Mouse (Mus musculus) adrenal gland, postnatal 25 days (tissue): ENCODE data around the gene Hspb1. TPM values are rescaled to one million over a fixed set of nuclear protein-coding genes. Genes with fewer than 3 reads are reported as not detected.

ENCODE experiments used
- DNase-seq: peaks from one replicate; pipeline ENCODE4 v3.0.0; 2021; ENCODE audit warnings: mixed read lengths
- total RNA-seq: library from RNA; stranded (reverse); gene quantifications from 2 replicates; pipeline ENCODE4 v1.2.3, GENCODE M21; 2021

Hspb1 gene
- total RNA-seq, 1 experiment from 2014 or later: 80.7 TPM

DNA sequence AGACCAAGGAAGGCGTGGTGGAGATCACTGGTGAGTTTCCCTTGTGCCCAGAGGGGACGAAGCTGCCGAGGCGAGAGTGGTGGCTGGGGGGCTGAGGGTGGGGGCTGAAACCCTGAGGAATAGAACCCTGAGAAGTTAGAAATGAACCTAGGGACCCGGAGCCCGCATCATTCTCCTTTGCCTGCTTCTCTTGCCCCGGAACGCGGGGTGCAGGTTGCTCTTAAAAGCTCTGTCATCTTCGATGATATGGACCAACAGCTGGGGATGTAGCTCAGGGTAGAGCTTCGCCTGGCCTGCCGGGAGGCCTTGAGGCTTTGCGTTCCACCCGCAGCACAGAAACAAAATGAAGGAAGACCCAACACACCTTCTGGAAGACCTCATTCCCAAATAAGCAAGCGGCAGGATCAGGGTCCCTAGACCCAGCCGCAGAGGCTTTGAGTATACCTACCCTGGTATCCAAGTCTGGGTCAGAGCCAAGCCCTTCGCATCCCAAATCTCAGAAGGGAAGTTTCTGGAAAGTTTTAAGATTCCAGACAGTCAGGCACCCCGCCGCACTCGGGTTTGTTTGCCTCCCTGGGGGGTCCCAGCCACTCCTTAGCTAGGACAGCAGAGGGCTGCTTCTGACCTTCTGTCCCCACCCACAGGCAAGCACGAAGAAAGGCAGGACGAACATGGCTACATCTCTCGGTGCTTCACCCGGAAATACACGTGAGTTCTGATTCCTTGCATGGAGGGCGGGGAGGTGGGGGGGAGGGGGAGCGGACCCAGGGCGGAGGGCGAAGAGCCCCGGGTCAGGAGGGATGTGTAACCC lies 891 bp downstream of the Hspb1 start:
- DNase-seq: no peak

DNA sequence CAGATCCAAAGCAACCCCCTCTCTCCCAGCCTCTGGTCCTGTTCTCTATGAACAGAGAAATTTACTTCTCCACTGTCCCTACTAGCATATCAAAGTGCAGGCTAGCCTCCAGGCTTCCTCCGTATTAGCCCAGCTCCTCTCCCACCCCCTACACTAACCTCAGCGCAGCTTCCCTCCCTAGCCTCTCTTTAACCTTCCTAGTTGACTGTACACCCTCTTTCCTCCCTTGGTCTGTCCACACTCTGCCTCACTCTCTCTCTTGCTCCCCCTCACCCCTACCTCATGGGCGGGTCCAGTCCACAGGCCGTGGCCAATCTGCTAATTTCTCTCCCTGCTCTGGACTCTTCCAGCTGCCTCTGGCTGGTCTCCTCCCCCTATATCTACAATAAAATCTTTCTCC lies 2.6 kb downstream of the Hspb1 start:
- no peak for DNase-seq

GRCm38 (mm10) chr5:135890920-135891319 lies 3.2 kb downstream of the Hspb1 start:
- DNase-seq: no peak

GRCm38 (mm10) chr5:135892589-135893351 lies 5.1 kb downstream of the Hspb1 start:
- DNase-seq: no peak

- DNase-seq: no peak
These were observed 7.2 kb downstream of the Hspb1 start for GRCm38 (mm10) chr5:135894958-135895357.

DNA sequence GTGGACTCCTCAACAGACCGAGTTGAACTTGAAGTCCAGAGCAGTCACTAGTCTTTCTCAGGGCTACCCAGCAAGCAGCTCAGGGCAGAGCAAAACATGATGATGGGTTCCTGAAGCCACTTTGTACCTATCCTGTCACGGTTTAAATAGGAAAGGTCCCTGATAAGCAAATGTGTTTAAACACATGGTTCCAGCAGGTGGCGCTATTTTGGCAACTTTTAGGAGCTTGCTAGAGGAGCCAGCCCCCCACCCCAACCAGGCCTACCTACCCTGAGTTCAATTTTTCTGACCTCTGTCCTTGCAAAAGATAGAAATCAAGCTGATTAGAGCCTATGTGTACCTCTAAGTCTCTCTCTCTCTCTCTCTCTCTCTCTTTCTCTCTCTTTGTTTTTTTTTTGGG lies 10.3 kb downstream of the Hspb1 start:
- peak; percentile 61 for DNase-seq

GRCm38 (mm10) chr5:135898995-135899394 lies 11.3 kb downstream of the Hspb1 start:
- DNase-seq: no peak

DNA sequence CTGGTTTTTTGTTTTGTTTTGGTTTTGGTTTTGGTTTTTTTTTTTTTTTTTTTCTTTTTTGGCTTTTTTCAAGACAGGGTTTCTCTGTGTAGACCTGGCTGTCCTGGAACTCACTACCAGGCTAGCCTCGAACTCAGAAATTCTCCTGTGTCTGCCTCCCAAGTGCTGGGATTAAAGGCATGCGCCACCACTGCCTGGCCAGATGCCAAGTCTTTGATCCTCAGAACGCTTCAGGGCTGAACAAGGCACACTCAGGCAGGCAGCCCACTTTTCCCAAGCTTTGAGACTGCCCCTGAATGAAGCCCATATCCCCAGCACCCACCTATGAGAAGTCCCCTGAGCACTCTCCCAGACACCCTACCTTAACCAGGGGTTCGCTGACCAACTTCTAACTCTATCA lies 12.1 kb downstream of the Hspb1 start:
- DNase-seq: no peak

GRCm38 (mm10) chr5:135900701-135901100 lies 13.0 kb downstream of the Hspb1 start:
- DNase-seq: no peak

GRCm38 (mm10) chr5:135901354-135902095 lies 13.8 kb downstream of the Hspb1 start:
- DNase-seq: no peak

DNA sequence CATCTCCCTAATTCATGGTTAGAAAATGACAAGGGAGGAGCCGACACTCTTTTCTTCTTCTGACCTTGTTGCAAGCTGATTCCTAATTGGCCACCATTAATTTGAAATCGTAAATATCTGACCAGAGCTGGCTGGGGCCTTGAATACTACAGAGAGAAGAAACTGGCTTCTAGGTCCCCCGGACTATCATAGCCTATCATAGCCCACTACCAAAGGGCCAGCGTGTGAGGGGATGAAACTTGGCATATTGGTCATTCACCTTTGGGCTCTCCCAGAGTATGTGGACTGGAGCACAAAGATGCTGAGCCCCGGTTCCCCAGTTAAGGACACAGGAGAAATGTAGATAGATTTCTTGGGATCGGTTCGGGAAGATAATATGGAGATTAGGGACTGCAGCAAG lies 15.3 kb downstream of the Hspb1 start:
- no peak for DNase-seq

GRCm38 (mm10) chr5:135903551-135904151 lies 15.9 kb downstream of the Hspb1 start:
- peak; percentile 92 for DNase-seq

GRCm38 (mm10) chr5:135904259-135904658 lies 16.5 kb downstream of the Hspb1 start:
- no peak for DNase-seq

GRCm38 (mm10) chr5:135905320-135906225 lies 17.9 kb downstream of the Hspb1 start:
- DNase-seq: no peak

DNA sequence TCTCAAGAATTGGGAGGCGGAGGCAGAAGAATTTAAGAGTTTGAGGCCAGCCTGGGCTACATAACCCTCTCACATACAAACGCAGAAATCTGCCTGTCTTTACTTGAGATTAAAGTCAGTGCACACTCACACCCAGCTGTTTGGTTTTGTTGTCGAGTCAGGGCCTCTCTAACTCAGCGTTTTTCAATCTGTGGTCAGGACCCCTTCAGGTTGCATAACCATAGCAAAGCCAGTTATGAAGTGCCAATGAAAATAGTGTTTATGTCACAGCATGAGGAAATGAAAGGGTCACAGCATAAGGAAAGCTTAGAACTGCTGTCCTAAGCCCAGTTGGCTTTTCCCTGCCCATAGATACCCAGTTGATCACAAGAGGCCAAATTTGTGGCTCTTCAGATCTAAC lies 19.1 kb downstream of the Hspb1 start:
- DNase-seq: no peak

GRCm38 (mm10) chr5:135907256-135907655 lies 19.5 kb downstream of the Hspb1 start:
- peak; percentile 66 for DNase-seq

DNA sequence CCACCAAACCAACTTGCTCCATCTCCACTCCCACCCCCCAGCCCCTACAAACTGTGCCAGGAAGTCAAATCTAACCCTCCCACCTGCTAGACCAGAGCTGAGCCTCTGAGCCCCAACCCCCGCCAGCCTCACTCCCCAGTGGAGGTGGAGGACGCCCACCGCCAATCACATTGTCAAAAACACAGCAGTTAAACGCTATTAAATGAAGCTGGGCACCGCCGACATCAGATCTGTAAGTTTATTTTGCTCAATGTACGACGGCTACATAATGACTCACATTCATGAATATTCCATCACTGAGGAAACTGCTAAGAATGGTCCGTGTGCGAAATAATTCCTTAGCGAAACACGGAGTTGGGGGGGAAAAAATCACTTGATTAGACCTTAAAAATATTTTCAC lies 20.5 kb downstream of the Hspb1 start:
- no peak for DNase-seq

DNA sequence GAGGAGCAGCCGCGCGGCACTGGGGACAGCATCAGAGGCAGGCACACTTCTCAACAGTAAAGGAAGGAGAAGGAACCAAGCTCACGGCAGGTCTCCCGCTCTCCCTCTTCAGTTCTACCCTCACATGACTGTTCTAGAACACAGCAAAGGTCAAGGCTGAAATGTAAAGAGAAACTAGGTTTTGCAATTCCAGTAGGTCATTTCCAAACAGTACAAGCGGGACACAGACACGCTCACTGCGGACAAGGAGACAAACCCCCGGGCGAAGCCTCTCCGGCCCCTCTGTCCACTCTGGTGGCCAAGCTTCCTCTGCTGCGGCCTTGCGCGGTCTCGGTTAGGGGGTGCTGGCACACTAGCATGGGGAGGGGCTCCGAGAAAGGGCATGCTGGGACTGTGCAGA lies 21.3 kb downstream of the Hspb1 start:
- no peak for DNase-seq

- no peak for DNase-seq
These were observed 21.9 kb downstream of the Hspb1 start for GRCm38 (mm10) chr5:135909646-135910045.

DNA sequence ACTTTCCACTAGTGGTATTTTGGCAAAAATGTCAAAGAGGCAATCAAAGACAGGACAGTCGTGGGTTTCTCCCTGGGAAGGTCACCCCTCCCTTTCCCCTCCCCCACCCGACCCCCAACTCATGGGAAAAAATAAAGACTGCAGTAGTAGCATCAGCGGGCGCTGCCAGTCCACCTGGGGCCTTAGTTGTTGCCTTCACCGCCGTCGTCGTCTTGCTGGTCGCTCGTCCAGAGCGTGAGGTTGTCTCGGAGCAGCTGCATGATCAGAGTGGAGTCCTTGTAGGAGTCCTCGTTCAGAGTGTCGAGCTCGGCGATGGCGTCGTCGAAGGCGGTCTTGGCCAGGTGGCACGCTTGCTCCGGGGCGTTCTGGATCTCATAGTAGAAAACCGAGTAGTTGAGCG lies 23.1 kb downstream of the Hspb1 start:
- no peak for DNase-seq

DNA sequence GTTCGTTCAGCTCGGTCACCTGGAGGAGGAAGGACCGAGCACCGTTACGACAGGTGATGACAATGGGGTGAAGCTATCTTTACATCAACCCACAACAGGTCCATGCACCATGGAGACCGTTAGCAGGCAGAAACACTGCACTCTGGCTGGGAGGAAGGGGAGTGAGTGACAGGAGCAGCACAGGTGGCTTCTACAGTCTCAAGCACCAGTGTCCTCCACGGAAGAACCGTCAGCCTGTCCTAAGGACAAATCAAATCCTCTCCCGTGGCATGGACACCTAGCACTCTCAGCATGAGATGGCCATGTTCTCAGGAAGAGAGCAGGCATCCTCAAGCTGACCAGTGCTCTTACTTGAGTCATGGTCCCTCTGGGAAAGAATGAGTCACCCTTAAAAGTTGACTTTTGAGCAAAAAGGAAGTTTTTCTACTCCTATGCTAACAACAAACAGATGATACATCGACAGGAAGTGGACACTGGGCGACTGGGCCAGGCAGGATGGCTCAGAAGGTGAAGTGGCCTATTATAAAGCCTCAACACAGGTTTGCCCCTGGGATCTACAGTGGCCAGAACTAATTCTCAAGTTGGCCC lies 24.0 kb downstream of the Hspb1 start:
- DNase-seq: no peak
